In the genomic region with DNA sequence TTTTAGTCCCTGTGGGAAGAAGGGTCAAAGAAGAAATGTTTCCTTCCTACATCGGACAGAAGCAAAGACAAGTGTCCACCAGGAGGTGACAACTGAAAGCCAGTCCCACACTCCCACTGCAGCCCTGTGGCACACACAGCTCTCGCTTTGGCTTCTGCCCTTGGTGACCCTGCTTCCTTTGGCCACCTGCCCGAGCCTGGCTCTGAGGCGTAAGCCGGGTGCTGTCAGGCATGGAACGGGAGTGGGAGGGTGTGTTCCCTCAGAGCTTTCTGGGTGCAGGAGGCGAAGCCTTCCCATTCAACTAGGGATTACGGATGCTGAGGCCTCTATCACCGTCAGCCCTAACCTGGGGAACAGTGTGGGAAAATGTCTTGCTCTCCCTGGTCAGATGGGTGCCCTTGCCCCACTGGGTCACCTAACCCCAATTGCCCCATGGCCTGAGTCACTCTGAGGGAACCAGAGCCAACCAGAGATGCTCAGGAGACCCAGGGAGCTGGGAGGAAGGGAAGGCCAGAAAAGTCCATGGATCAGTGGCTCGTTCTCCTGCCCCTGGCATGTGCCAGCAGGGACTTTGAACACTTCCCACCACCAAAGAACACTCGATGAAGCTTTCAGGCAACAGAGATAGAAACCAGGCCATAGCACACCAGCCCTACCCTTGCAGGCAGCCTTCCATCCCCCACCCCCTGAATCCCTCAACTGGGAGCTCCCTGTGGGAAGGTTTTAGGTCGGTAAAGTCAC, we compare ENCODE assay signal across 15 mouse cellular contexts. TPM values are rescaled to one million over a fixed set of nuclear protein-coding genes. Genes with fewer than 3 reads are reported as not detected.
A peak's percentile ranks its signal among the peaks of the same experiment; 100 is the strongest.
DNase-seq lines count a peak whose midpoint lies in the region; ATAC-seq lines count a peak whose summit lies in the region.
"Had no signal": no experiment of that assay in that cellular context is flagged by ENCODE, and none has a peak within 500 bp of the region (broad histone marks: within the 10 kb centered on the region; RNA-seq: fewer than 3 reads in every experiment).

No protein-coding gene starts in this region.

- H3K4me3 ChIP-seq in heart, embryonic 10.5 days, result no peak overlapping the region
- H3K4me3 ChIP-seq: midbrain, embryonic 15.5 days; neural tube, embryonic 15.5 days had no signal

- peaks cover 19% of the 10 kb centered on the region for H3K4me1 ChIP-seq in heart, embryonic 10.5 days

- peaks cover 63% of the 10 kb centered on the region for H3K27me3 ChIP-seq in heart, embryonic 10.5 days (ENCODE audit: insufficient read depth, poor library complexity, severe bottlenecking)

- WGBS in heart, embryonic 10.5 days, result 69% methylated on average over 12 of the region's 12 CpGs

- no peak overlapping the region for H3K27ac ChIP-seq in heart, embryonic 10.5 days
- H3K27ac ChIP-seq: midbrain, embryonic 15.5 days; neural tube, embryonic 15.5 days had no signal

- peak; percentile 28 to 30 for DNase-seq in heart, adult 18-20 months
- DNase-seq in heart, embryonic 10.5 days (ENCODE audit: low spot score), result no peak
- peak; percentile 22 to 44 for DNase-seq in adrenal gland, adult 18-20 months (ENCODE audit: low spot score in 2 of 2)
- DNase-seq in heart, postnatal 4 days, result peak; percentile 26
- peak; percentile 29 for DNase-seq in ovary, adult 18-20 months (ENCODE audit: low spot score)
- DNase-seq in frontal cortex, postnatal 25 days (ENCODE audit: low spot score in 2 of 2), result no peak
- no peak for DNase-seq in left cerebral cortex, adult 18-20 months (ENCODE audit: low spot score in 2 of 2)
- DNase-seq: cerebellum, adult 18-20 months; layer of hippocampus, postnatal 36 days; lung, adult 2 months had no signal

- ATAC-seq in activated CD4-positive, CD25-positive, alpha-beta regulatory T cell, adult 4 months, result no peak
- ATAC-seq: midbrain, embryonic 15.5 days had no signal

- no peaks in the 10 kb centered on the region for H3K36me3 ChIP-seq in heart, embryonic 10.5 days
- H3K36me3 ChIP-seq: midbrain, embryonic 15.5 days; neural tube, embryonic 15.5 days had no signal

- no peaks in the 10 kb centered on the region for H3K9me3 ChIP-seq in heart, embryonic 10.5 days
- H3K9me3 ChIP-seq: midbrain, embryonic 15.5 days; neural tube, embryonic 15.5 days had no signal

RNA-seq across cellular contexts. Expression of gene Krt4, which starts 3.0 kb away (rescaled TPM):
- under 1 TPM in 1 of 2 experiments, not detected in 1; 0.33 TPM for total RNA-seq in heart, adult 18-20 months (2021)
- polyA plus RNA-seq in heart, embryonic 10.5 days (2016; fragmentation: Nextera tagmentation; extraction: Ambion mirVana), result 0.09 TPM in 1 of 2 replicates, not detected in the other
- not detected for total RNA-seq in adrenal gland, adult 18-20 months (2021)
- not detected for total RNA-seq in heart, postnatal 4 days (2021)
- not detected for polyA plus RNA-seq in activated CD4-positive, CD25-positive, alpha-beta regulatory T cell, adult 4 months (2017; shearing (Covaris generic))
- total RNA-seq in left cerebral cortex, adult 18-20 months (2021), result not detected
- total RNA-seq: gastrocnemius, adult 18-20 months; hematopoietic stem cell, adult 5-6 weeks; layer of hippocampus, postnatal 36 days had no signal

RNA-seq across cellular contexts. Expression of gene Krt79, which starts 12.6 kb away (rescaled TPM):
- total RNA-seq in heart, adult 18-20 months (2021), result not detected
- 1.8 TPM in 2 replicates for polyA plus RNA-seq in heart, embryonic 10.5 days (2016; fragmentation: Nextera tagmentation; extraction: Ambion mirVana)
- total RNA-seq in adrenal gland, adult 18-20 months (2021), result 1 to 10 TPM in 1 of 2 experiments, under 1 TPM in 1; 0.73 to 3.6 TPM
- total RNA-seq in heart, postnatal 4 days (2021), result under 1 TPM; 0.25 to 0.45 TPM
- not detected for polyA plus RNA-seq in activated CD4-positive, CD25-positive, alpha-beta regulatory T cell, adult 4 months (2017; shearing (Covaris generic))
- not detected for total RNA-seq in left cerebral cortex, adult 18-20 months (2021)
- total RNA-seq: hematopoietic stem cell, adult 5-6 weeks; layer of hippocampus, postnatal 36 days had no signal

RNA-seq across cellular contexts. Expression of gene Krt78, which starts 26.6 kb away (rescaled TPM):
- total RNA-seq in heart, adult 18-20 months (2021), result under 1 TPM in 1 of 2 experiments, not detected in 1; 0.07 TPM
- polyA plus RNA-seq in heart, embryonic 10.5 days (2016; fragmentation: Nextera tagmentation; extraction: Ambion mirVana), result not detected in 2 replicates
- not detected for total RNA-seq in adrenal gland, adult 18-20 months (2021)
- under 1 TPM in 1 of 2 experiments, not detected in 1; 0.07 TPM for total RNA-seq in heart, postnatal 4 days (2021)
- not detected for polyA plus RNA-seq in activated CD4-positive, CD25-positive, alpha-beta regulatory T cell, adult 4 months (2017; shearing (Covaris generic))
- total RNA-seq in left cerebral cortex, adult 18-20 months (2021), result not detected
- total RNA-seq: gastrocnemius, adult 18-20 months; hematopoietic stem cell, adult 5-6 weeks; layer of hippocampus, postnatal 36 days had no signal
- polyA plus RNA-seq: midbrain, embryonic 15.5 days had no signal

RNA-seq across cellular contexts. Expression of gene Krt76, which starts 34.8 kb away (rescaled TPM):
- total RNA-seq in heart, adult 18-20 months (2021), result not detected
- not detected in 2 replicates for polyA plus RNA-seq in heart, embryonic 10.5 days (2016; fragmentation: Nextera tagmentation; extraction: Ambion mirVana)
- under 1 TPM in 1 of 2 experiments, not detected in 1; 0.13 TPM for total RNA-seq in adrenal gland, adult 18-20 months (2021)
- total RNA-seq in heart, postnatal 4 days (2021), result not detected
- not detected for polyA plus RNA-seq in activated CD4-positive, CD25-positive, alpha-beta regulatory T cell, adult 4 months (2017; shearing (Covaris generic))
- not detected for total RNA-seq in left cerebral cortex, adult 18-20 months (2021)
- total RNA-seq: gastrocnemius, adult 18-20 months; hematopoietic stem cell, adult 5-6 weeks; layer of hippocampus, postnatal 36 days had no signal
- polyA plus RNA-seq: midbrain, embryonic 15.5 days; neural tube, embryonic 15.5 days had no signal

RNA-seq across cellular contexts. Expression of gene Krt77, which starts 58.0 kb away (rescaled TPM):
- total RNA-seq in heart, adult 18-20 months (2021), result not detected
- polyA plus RNA-seq in heart, embryonic 10.5 days (2016; fragmentation: Nextera tagmentation; extraction: Ambion mirVana), result 0.04 TPM in 1 of 2 replicates, not detected in the other
- not detected for total RNA-seq in adrenal gland, adult 18-20 months (2021)
- total RNA-seq in heart, postnatal 4 days (2021), result not detected
- not detected for polyA plus RNA-seq in activated CD4-positive, CD25-positive, alpha-beta regulatory T cell, adult 4 months (2017; shearing (Covaris generic))
- total RNA-seq in left cerebral cortex, adult 18-20 months (2021), result 10 to 100 TPM; 13.4 to 16.9 TPM
- total RNA-seq: gastrocnemius, adult 18-20 months; hematopoietic stem cell, adult 5-6 weeks had no signal
- polyA plus RNA-seq: lung, adult 2 months had no signal

Comparison
In these comparisons a context has a peak if more than half of its experiments do, and no peak if none do; other contexts are left out.
1. DNase-seq: peak in heart, adult 18-20 months (2 of 2), adrenal gland, adult 18-20 months (2 of 2), heart, postnatal 4 days (single experiment) and ovary, adult 18-20 months (single experiment); none in heart, embryonic 10.5 days (single experiment), frontal cortex, postnatal 25 days (0 of 2) and left cerebral cortex, adult 18-20 months (0 of 2).